Mouse (Mus musculus): ENCODE data around the gene Large1. TPM values are rescaled to one million over a fixed set of nuclear protein-coding genes. Genes with fewer than 3 reads are reported as not detected.

The Large1 gene
- polyA plus RNA-seq, 2 experiments = 15.0 to 20.6 TPM

DNA sequence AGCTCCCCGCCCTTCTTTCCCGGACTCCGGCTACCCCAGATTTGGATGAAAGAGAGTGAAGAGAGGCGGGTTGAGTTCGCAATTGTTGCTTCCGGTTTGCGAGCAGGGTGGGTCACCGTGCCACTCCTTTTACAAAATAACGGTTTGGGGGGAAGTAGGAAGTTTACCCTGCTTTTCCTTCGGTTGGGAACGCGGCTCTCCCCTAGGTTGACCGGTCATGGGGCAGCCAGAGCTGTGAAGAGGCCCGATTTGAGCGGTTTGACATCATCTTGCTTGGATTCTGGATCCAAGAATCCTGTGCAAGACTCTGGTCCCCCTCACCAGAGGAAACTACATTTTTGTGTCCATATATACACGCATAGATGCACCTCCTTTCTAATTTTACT is 447 bp upstream of the Large1 start:
- no peaks in the 10 kb centered on the region for H3K36me3 ChIP-seq (ENCODE audit: control insufficient read depth, insufficient read depth, low read length)
- H3K9ac ChIP-seq (ENCODE audit: low read depth, low read length, severe bottlenecking) = peak overlapping the region; percentile 58
- H3K4me2 ChIP-seq (replicated peaks; ENCODE audit: low read depth, low read length, severe bottlenecking) = peak overlapping the region; percentile 91
- no peaks in the 10 kb centered on the region for H3K27me3 ChIP-seq (ENCODE audit: control insufficient read depth, insufficient read depth, low read length)
- H3K27ac ChIP-seq (replicated peaks; ENCODE audit: low read depth, low read length) = peak overlapping the region; percentile 59; the same call in 1 of the 2 replicates
- peak overlapping the region; percentile 86 for H3K4me3 ChIP-seq (replicated peaks; ENCODE audit: low read length)
- 0% methylated on average over 16 of the region's 16 CpGs for WGBS
- DNase-seq (ENCODE audit: low spot score) (no peak), ATAC-seq (ENCODE audit: low FRiP score, low read depth) (peak; percentile 34)
- no peaks in the 10 kb centered on the region for H3K9me3 ChIP-seq (ENCODE audit: control insufficient read depth, low read length)
- H3K4me1 ChIP-seq (ENCODE audit: control insufficient read depth, insufficient read depth, low read length) = peaks cover 20% of the 10 kb centered on the region
- no peak; the same call in 1 of the 2 replicates for TF ChIP-seq POLR2A (IDR thresholded peaks at IDR 0.05; ENCODE audit: borderline replicate concordance, extremely low read depth, insufficient read depth, insufficient read length)

DNA sequence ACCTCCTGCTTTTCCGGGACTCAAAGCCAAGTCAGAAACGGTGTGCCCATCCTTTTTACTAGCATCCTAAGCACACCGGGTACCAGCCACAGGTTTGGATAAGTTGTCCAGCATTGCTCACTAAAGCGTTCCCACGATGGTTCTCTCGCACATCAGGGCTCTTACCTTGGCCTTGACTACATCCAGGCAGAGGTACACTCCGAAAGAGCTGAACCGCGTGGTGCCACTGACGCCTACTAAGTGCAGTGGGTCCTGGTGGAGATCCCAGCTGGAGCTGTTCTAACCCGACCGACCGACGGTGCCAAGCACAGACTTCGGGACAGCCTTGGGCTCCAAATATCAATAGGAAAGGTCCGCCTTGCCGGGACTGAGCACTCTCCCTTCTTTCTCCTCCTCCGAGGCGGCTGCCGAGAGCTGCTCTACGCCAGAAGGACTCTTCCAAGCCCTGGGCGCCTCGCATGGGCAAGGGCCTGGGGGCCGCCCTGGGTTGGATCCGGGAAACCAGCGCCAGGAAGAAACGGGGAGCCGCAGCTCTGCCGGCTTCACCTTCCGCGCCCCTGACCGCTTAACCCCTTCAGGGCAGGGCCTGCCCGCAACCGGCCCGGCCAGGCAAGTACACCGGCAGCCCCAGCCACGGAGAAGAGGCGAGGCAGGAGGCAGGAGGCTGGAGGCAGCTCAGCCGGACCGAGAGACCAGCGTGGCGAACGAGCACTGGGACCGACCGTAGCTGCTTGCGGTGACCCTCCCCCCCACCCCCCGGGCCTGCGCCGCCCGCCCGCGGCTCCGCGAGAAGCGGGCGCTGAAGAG is 836 bp downstream of the Large1 start:
- peak overlapping the region; percentile 93 for H3K27ac ChIP-seq (replicated peaks; ENCODE audit: low read depth, low read length)
- no peaks in the 10 kb centered on the region for H3K36me3 ChIP-seq (ENCODE audit: control insufficient read depth, insufficient read depth, low read length)
- no peaks in the 10 kb centered on the region for H3K9me3 ChIP-seq (ENCODE audit: control insufficient read depth, low read length)
- peak overlapping the region; percentile 84 for H3K9ac ChIP-seq (ENCODE audit: low read depth, low read length, severe bottlenecking)
- H3K4me2 ChIP-seq (replicated peaks; ENCODE audit: low read depth, low read length, severe bottlenecking) = peak overlapping the region; percentile 91
- ATAC-seq (ENCODE audit: low FRiP score, low read depth) (peak; percentile 25), DNase-seq (ENCODE audit: low spot score) (peak; percentile 14)
- TF ChIP-seq POLR2A (IDR thresholded peaks at IDR 0.05; ENCODE audit: borderline replicate concordance, extremely low read depth, insufficient read depth, insufficient read length) = no peak
- H3K4me1 ChIP-seq (ENCODE audit: control insufficient read depth, insufficient read depth, low read length) = peaks cover 20% of the 10 kb centered on the region
- H3K4me3 ChIP-seq (replicated peaks; ENCODE audit: low read length) = peak overlapping the region; percentile 86
- H3K27me3 ChIP-seq (ENCODE audit: control insufficient read depth, insufficient read depth, low read length) = no peaks in the 10 kb centered on the region
- WGBS = 1% methylated on average over 39 of the region's 56 CpGs

DNA sequence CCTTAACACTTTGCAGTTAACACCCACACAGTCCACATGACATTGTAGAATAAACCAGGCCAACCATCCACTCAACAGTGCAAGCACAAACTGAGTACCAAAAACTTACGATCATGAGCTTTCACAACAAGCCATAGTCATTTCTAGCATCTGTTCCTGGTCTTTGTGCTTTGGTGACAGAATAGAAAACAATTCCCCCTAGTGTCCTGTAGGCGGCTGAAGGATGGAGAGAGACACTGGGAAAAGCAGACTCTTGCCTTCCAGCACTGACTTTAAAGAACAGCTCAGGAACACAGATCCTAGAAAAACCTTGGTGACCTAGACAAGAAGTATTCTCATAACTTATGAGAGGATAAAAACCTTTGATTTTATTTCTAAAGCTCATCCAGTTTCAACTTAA is 3.0 kb downstream of the Large1 start:
- no peak overlapping the region for H3K27ac ChIP-seq (replicated peaks; ENCODE audit: low read depth, low read length)
- peaks cover 20% of the 10 kb centered on the region for H3K4me1 ChIP-seq (ENCODE audit: control insufficient read depth, insufficient read depth, low read length)
- no peaks in the 10 kb centered on the region for H3K9me3 ChIP-seq (ENCODE audit: control insufficient read depth, low read length)
- no peak for TF ChIP-seq POLR2A (IDR thresholded peaks at IDR 0.05; ENCODE audit: borderline replicate concordance, extremely low read depth, insufficient read depth, insufficient read length)
- peak overlapping the region; percentile 86; the same call in 1 of the 2 replicates for H3K4me3 ChIP-seq (replicated peaks; ENCODE audit: low read length)
- 19% methylated on average over 2 of the region's 2 CpGs for WGBS
- DNase-seq (ENCODE audit: low spot score) (peak; percentile 17), ATAC-seq (ENCODE audit: low FRiP score, low read depth) (no peak)
- no peaks in the 10 kb centered on the region for H3K36me3 ChIP-seq (ENCODE audit: control insufficient read depth, insufficient read depth, low read length)
- peak overlapping the region; percentile 91; the same call in 1 of the 2 replicates for H3K4me2 ChIP-seq (replicated peaks; ENCODE audit: low read depth, low read length, severe bottlenecking)
- H3K27me3 ChIP-seq (ENCODE audit: control insufficient read depth, insufficient read depth, low read length) = no peaks in the 10 kb centered on the region
- H3K9ac ChIP-seq (ENCODE audit: low read depth, low read length, severe bottlenecking) = no peak overlapping the region

DNA sequence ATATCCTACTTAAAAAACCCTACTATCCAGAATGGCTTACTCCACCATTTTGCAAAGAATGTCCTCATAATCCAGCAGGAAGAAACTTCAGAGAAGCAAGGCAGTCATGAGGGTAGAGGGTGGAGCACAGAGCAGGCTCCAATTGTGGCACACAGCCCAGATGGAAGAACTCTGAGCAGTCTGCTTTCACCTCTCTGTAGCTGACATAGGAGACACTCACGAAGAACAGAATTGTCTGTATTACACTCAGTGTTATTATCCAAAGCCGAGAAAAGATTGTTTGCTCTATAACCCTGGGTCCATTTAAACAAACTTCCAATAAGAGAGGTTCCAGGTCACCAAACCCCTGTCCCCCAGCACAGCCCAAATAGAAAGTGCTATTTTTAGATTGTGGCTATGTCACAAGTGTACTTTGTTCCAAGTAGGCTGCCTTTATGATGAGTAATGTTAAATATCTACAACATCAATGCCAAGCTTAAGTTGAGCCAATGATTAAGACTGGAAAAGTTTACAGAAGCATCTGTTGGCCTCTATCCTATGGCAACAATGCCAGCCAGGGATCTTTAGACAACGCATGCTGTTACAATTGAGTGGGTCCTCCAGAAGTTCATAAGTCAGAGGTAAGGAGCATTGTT is 10.5 kb downstream of the Large1 start:
- 84% methylated on average over 3 of the region's 3 CpGs for WGBS
- ATAC-seq (ENCODE audit: low FRiP score, low read depth) (no peak), DNase-seq (ENCODE audit: low spot score) (no peak)

DNA sequence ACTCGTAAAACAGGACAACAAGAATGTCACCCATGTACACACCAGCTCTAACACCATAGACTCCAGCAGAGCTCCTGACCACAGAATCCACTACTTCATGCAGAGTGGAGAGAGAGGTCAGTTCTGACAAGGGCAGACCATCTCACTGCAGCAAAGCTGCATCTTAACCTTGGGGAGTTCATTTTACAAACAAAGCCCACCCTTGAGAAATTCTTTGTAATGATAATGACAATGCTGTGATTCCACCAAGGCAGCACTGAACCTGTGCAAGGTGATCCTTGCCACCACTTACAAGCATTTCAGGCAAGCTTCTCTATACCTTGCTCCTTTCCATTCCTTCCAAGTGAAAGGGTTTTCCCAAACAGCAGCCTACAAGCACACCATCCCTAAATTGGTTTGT is 16.5 kb downstream of the Large1 start:
- no peaks in the 10 kb centered on the region for H3K27me3 ChIP-seq (ENCODE audit: control insufficient read depth, insufficient read depth, low read length)
- 54% methylated on average over 1 of the region's 1 CpGs for WGBS
- no peaks in the 10 kb centered on the region for H3K9me3 ChIP-seq (ENCODE audit: control insufficient read depth, low read length)
- H3K36me3 ChIP-seq (ENCODE audit: control insufficient read depth, insufficient read depth, low read length) = 0 out of 2 replicates have a peak, but pooled peaks cover 7% of the 10 kb centered on the region
- no peak overlapping the region for H3K4me2 ChIP-seq (replicated peaks; ENCODE audit: low read depth, low read length, severe bottlenecking)
- no peak overlapping the region for H3K27ac ChIP-seq (replicated peaks; ENCODE audit: low read depth, low read length)
- TF ChIP-seq POLR2A (IDR thresholded peaks at IDR 0.05; ENCODE audit: borderline replicate concordance, extremely low read depth, insufficient read depth, insufficient read length) = no peak
- no peak for DNase-seq (ENCODE audit: low spot score)
- H3K9ac ChIP-seq (ENCODE audit: low read depth, low read length, severe bottlenecking) = no peak overlapping the region
- no peak for ATAC-seq (ENCODE audit: low FRiP score, low read depth)
- no peaks in the 10 kb centered on the region for H3K4me1 ChIP-seq (ENCODE audit: control insufficient read depth, insufficient read depth, low read length)
- H3K4me3 ChIP-seq (replicated peaks; ENCODE audit: low read length) = no peak overlapping the region

More for the DNA sequence above, 10.5 kb downstream of the Large1 start:
- H3K4me3 ChIP-seq (replicated peaks; ENCODE audit: low read length) = no peak overlapping the region
- no peaks in the 10 kb centered on the region for H3K27me3 ChIP-seq (ENCODE audit: control insufficient read depth, insufficient read depth, low read length)
- no peak overlapping the region for H3K27ac ChIP-seq (replicated peaks; ENCODE audit: low read depth, low read length)
- 0 out of 2 replicates have a peak, but pooled peaks cover 5% of the 10 kb centered on the region for H3K4me1 ChIP-seq (ENCODE audit: control insufficient read depth, insufficient read depth, low read length)
- H3K9ac ChIP-seq (ENCODE audit: low read depth, low read length, severe bottlenecking) = no peak overlapping the region
- H3K9me3 ChIP-seq (ENCODE audit: control insufficient read depth, low read length) = no peaks in the 10 kb centered on the region
- H3K36me3 ChIP-seq (ENCODE audit: control insufficient read depth, insufficient read depth, low read length) = no peaks in the 10 kb centered on the region
- no peak overlapping the region for H3K4me2 ChIP-seq (replicated peaks; ENCODE audit: low read depth, low read length, severe bottlenecking)
- no peak for TF ChIP-seq POLR2A (IDR thresholded peaks at IDR 0.05; ENCODE audit: borderline replicate concordance, extremely low read depth, insufficient read depth, insufficient read length)

Measured in limb, embryonic 14.5 days (tissue).